Mouse (Mus musculus) layer of hippocampus, adult 2 months (tissue): Measurements from ENCODE around the gene Zeb2. TPM values are rescaled to one million over a fixed set of nuclear protein-coding genes. Genes with fewer than 3 reads are reported as not detected.

Experiments used
- DNase-seq, 2 experiments: peaks; one replicate each; pipeline ENCODE4 v3.0.0; 2022; ENCODE audit warnings: low spot score in 2 of 2
- H3K27ac ChIP-seq: fragments of 200-600 bp; 2 replicates; pipeline ENCODE4 v1.8.1; 2022
- H3K4me3 ChIP-seq: fragments of 200-600 bp; 2 replicates; pipeline ENCODE4 v1.8.1; 2022; ENCODE audit warnings: mild to moderate bottlenecking
- CTCF ChIP-seq: fragments of 200-600 bp; conservative IDR thresholded peaks from 2 replicates; pipeline ENCODE4 v1.8.1; 2022; ENCODE audit warnings: antibody characterized with exemption, mild to moderate bottlenecking, moderate library complexity
- microRNA-seq, 2 experiments: library from miRNA; unstranded; fragments of <30 nt; microRNA quantifications; one replicate each; pipeline ENCODE4 v1.2.0; 2021
- total RNA-seq, 2 experiments: library from RNA; stranded (reverse); gene quantifications; 2 replicates each; pipeline ENCODE4 v1.2.3; 2021

Zeb2 gene
- total RNA-seq, 2 experiments from 2014 or later = 430 to 443 TPM

DNA sequence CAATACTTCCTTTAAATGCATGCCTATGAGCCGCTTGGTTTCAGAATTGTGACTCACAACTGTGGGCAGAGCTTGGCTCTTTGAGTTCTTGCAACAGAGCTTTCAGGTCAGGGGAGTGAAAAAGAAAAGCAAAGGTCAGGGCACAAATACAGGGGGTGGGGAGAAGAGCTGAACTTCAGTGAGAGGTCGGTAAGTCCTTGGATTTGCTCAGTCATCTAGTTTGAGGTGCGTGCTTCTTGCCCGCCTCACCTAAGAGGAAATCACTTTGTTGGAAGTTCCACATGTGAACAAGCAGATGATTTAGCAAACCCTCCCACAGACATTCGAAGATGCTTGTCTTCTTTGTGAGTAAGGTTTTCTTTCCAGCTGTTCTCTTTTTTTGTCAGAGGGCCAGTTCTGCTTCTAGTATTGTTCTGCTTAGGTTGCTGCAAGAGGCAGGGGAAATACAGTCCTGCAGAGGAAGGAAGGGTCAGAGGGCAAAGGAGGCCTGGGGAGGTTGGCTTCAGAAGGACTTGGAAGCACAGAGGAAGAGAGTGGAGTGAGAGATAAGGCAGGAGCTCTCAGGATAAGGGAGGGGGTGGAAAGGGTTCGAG, 164.3 kb downstream of the Zeb2 start:
- no peak overlapping the region for H3K4me3 ChIP-seq
- H3K27ac ChIP-seq = no peak overlapping the region
- no peak for DNase-seq
- no peak for TF ChIP-seq CTCF

DNA sequence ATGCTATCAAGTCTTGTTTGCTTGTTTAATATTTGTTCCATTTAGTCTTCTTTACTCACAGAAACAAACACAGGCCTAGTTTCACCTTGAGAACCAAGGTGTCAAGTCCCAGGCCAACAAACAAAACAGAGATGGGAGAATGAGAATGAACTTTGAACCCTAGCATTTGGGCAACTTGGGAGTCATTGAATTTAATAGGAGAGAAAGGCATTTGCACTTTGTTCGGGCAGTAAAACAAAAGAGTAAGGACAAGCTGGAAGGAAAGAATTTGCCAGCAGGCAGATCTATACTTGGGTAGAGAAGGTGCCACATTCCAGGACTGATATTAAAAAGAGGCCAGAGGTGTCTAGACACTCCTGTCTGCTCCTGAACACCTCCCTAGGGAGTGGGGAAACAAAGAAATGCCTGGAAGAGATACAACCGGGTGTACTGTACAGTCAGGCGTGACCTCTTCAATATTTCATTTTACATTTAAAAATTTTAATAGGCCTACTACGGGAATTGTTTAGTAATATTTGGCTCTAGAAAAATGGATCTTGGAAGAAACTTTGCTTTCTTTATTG, 165.5 kb downstream of the Zeb2 start:
- Histone ChIP-seq H3K4me3 (no peak overlapping the region), H3K27ac (no peak overlapping the region)
- DNase-seq = no peak
- TF ChIP-seq CTCF = no peak

GRCm38 (mm10) chr2:44944689-44945088, 172.5 kb downstream of the Zeb2 start:
- H3K27ac ChIP-seq = no peak overlapping the region
- DNase-seq = no peak
- no peak overlapping the region for H3K4me3 ChIP-seq
- no peak for TF ChIP-seq CTCF

Small RNA genes lying within 50 kb of the gene (microRNA-seq; reads per million reads assigned to microRNA genes)
- gene Mir5129 = 23.0 to 30.4 reads per million in 2 experiments

Other genes with a start within 250 kb of the Zeb2 start
- gene Gtdc1, start 189.7 kb downstream of the Zeb2 start, total RNA-seq = 10 to 100 TPM; 65.5 to 69.7 TPM